Mouse (Mus musculus) brown adipose tissue, adult 24 weeks (tissue): ENCODE measurements around the gene Ptpn6. TPM values are rescaled to one million over a fixed set of nuclear protein-coding genes. Genes with fewer than 3 reads are reported as not detected.
"Not testable (repeated sequence)": the region's sequence is repeated elsewhere in the genome, so short reads cannot be mapped to it uniquely, and the experiment has no call there.

Source experiments
- H3K27ac ChIP-seq: fragments of 200-500 bp; replicated peaks from 2 replicates; pipeline ENCODE4 v1.5.1; 2012; ENCODE audit warnings: low read depth, mild to moderate bottlenecking, low read length
- H3K4me1 ChIP-seq: fragments of 200-500 bp; 2 replicates; pipeline ENCODE4 v1.6.1; 2012; ENCODE audit warnings: low read length, mixed read lengths; ENCODE audit not compliant: control insufficient read depth, insufficient read depth, insufficient read length
- H3K4me3 ChIP-seq: fragments of 200-500 bp; 2 replicates; pipeline ENCODE4 v1.5.1; 2012; ENCODE audit warnings: low read depth, mild to moderate bottlenecking, low read length, moderate library complexity; ENCODE audit not compliant: insufficient read depth
- polyA plus RNA-seq: library from polyadenylated mRNA; stranded (reverse); fragments of >200 nt; gene quantifications from 2 replicates; pipeline ENCODE4 v1.2.4, GENCODE M21; 2012; ENCODE audit not compliant: missing spikeins, insufficient read depth, insufficient read length

Ptpn6 gene
- polyA plus RNA-seq, 1 experiment = 13.5 TPM

DNA sequence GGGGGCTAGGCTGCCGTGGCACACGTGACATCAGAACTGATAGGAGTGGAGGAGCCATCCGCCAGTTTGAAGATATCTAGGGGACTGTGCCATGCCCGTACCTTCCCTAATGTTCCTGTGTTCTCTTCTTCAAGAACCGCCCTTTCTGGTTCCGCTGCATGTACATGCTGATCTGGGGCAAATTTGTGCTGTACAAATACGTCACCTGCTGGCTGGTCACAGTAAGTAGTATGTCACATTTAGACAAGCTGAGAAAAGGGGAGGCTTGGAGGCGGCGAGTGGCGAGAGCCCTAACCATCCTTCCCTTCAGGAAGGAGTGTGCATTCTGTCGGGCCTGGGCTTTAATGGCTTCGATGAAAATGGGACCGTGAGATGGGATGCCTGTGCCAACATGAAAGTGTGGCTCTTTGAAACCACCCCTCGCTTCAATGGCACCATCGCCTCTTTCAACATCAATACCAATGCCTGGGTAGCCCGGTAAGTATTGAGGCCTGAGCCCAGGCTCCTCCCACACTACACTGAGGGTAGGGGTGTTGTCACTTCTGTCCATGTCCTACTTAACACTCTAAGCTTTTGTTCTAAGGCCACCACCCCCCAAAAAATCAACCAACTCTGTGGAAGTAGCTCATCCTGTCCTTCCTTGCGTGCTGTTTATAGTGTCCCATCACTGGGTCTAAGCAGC is 36.3 kb downstream of the Ptpn6 start:
- Histone ChIP-seq H3K4me3 (no peak overlapping the region), H3K4me1 (no peaks in the 10 kb centered on the region), H3K27ac (no peak overlapping the region)

DNA sequence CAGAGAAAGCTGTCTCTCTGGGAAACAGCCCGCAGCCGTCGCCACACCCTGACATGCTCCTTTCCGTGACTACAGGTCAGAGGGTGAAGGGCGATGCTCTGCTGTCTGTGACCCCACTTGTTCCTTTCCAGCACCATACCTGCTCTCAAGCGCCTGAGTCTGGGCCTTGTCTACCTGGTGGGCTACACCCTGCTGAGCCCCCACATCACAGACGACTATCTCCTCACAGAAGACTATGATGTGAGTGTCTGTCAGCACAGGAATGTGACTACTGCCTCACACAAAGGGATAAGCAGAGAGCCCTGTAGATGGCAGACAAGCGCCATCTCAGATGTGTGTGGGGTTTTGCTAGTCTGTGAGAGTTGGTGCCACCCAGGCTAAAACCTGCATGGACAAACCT is 37.2 kb downstream of the Ptpn6 start:
- no peak overlapping the region for H3K4me3 ChIP-seq

DNA sequence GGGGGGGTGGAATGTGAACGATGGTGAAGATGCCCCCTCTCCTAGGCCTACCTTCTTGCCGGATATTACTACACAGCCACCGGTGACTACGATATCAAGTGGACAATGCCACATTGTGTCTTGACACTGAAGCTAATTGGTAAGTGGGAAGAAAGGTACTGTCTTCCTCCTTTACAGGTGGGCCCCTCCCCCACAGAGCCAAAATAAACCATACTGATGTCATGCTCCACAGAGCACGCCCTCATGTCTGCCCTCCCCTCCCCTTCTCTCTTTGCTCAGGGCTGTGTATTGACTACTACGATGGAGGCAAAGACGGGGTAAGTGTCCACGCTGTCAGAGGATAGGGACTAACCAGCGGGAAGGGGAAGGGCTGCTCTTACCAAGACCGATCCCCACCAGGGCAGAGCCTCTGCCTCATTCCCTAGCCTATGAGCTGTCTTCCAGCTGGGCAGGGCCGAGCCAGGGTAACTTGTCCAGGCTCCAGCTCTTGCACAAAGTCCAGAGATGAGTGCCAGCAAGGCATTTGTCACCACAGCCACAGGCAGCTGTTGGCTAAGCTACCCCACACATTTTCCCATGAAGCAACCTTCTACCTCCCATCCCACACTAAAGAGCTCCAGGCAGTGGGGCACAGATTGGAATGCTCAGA is 38.4 kb downstream of the Ptpn6 start:
- Histone ChIP-seq H3K4me3 (no peak overlapping the region), H3K27ac (no peak overlapping the region; the same call in 1 of the 2 replicates), H3K4me1 (peaks cover 3% of the 10 kb centered on the region; the same call in 1 of the 2 replicates)

More for the DNA sequence above, 37.2 kb downstream of the Ptpn6 start:
- Histone ChIP-seq H3K27ac (no peak overlapping the region), H3K4me1 (peaks cover 3% of the 10 kb centered on the region; the same call in 1 of the 2 replicates)

DNA sequence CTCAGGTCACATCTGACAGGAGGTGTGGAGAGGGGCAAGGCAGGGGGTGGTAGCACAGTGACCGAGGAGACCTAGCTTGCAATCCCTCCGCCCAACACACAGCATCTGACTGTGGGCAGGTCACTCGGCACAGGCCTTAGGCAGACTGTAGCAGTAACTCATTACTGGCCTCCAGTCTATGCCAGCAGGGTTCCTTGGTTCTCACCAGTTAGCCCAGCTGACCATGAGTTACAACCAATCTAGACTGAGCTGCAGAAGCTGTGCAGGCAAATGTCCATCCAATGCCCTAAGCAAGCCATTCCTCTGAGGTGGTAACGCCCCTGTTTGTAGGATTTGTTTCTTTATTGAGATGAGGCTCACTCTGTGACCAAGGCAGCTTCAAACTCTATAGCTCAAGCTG is 39.1 kb downstream of the Ptpn6 start:
- no peak overlapping the region for H3K4me3 ChIP-seq
- peaks cover 5% of the 10 kb centered on the region for H3K4me1 ChIP-seq
- no peak overlapping the region for H3K27ac ChIP-seq

DNA sequence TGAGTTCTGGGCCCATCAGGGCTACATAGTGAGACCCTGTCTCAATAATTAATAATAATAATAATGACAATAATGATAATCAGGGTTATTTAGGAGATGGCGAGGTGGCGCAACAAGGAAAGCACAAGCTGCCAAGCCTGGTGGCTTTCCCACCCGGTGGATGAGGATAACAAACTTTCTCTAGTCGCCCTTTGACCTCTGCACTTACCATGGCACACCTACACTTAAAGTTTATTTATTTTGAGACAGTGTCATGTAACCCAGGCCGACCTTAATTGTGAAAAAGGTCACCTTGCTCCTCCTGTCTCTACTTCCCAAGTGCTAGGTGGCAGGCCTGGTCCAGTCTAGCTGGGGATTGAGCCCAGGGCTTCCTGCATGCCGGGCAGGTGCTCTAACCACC is 39.8 kb downstream of the Ptpn6 start:
- Histone ChIP-seq H3K27ac (no peak overlapping the region), H3K4me1 (peaks cover 11% of the 10 kb centered on the region), H3K4me3 (no peak overlapping the region)

DNA sequence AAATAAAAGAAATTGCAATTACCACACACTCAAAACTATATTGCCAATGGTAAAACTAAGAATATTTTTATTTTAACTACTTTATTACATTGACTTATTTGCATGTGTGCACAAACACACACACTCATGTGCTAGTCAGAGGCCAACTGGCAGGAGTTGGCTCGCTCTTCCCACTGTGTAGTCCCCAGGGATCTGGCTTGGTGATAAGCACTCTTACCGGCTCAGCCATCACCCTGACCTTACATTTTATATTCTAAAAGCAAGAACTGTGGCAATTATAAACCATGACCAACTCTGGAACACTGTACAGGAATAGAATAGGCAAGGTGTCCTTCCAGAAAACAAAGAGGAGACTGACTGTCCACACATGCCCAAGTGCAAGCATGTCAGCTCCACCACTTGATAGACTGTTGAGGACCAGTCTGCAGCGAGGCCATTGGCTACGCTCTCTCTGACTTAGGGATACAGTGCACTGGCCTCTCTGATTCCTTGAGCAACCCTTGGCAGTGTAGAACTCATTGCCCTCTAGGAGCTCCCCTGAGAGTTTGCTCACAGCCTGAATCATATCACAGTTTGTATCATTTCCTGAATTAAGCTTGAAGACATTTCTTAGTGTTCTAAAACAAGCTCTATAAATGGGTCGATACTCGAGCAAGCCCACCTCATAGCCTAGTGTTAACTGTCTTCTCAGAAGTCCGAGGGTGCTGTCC is 41.9 kb downstream of the Ptpn6 start:
- Histone ChIP-seq H3K4me3 (no peak overlapping the region), H3K4me1 (peaks cover 22% of the 10 kb centered on the region), H3K27ac (no peak overlapping the region)

DNA sequence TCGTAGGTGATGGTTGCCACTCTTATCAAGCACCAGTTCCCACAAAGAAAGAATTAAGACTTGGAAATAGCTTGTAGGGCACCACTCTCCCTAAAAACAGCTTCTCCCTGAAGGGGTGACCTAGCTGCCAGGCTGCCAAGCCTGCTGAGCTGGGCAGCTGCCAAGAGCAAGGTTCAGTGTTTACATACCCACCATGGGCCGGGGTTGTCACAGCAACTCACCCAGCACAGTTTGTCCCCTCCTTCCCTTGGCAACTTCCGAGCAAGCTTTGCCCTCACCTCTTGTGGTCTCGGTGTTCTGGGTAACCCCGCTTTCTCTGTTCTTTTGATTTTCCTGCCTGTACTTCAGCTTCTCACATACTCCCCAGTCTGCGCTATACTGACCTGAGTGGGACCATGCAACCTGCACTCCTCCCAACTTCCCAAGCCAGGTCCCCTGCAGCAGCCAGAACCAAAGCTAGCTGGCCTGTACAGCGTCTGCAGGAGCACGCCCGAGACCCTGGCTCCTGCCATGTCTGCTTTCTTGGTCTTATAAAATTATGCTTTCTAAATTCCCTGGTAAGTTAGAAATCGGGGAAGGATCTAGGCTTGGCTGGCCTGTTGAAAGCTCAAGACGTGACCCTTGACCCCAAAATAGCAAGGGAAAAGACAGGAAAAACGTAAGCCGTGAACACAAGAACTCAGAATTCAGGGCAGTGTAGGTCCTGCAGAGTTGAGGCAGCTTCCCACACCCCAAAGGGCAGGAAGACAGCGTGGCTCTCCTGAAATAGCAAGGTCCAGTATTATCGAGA is 44.2 kb downstream of the Ptpn6 start:
- Histone ChIP-seq H3K27ac (peak overlapping the region; percentile 67), H3K4me1 (peaks cover 22% of the 10 kb centered on the region), H3K4me3 (no peak overlapping the region)

DNA sequence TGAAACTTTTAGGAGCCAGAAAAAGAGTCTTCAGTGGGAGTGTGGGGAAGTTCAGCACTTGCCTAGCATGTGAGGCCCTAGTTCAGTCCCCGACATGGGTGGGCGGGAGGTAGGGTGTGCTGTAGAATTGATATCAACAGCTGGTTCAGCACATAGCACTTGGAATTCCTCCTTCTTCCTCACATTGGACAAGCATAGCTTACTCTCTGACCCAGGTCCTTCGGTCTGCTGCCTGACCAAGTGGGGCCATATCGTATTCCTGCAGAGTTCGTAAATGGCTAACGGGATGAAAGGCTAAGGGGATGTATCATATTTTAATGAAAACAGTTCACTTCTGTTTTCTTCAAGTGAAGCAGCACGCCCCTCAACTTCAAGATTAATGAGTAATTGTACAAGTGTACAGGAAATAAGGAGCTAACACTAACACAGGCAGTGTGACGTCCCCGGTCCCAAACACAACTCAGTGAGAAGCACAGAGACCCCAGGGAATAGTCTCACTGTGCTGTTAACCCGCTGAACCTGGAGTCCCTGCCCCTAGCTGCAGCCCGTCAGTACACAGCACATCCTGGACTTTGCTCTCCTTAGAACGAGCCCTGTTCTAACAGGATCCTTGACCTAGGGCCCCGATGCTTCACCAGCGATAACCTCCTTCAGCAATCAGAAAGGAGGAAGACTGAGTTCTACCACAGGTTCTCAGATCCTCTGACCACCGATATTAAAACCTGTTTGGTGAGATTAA is 45.1 kb downstream of the Ptpn6 start:
- Histone ChIP-seq H3K4me1 (peaks cover 22% of the 10 kb centered on the region), H3K4me3 (no peak overlapping the region), H3K27ac (peak overlapping the region; percentile 67)

DNA sequence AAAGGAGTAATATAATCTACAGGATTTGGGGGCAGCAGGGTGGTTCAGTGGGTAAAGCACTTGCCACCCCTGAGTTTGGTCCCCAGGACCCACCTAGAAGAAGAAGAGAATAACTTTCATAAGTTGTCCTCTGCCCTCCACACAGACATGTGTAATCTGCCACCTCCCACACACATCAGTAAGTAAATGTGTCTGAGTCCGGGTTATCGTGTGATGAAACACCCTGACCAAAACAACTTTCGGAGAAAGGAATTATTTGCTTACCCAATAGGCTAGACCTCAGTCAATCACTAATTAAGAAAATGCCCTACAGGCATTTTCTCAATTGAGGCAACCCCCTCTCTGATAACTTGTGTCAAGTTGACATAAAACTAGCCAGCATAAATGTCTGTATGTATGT is 48.0 kb downstream of the Ptpn6 start:
- Histone ChIP-seq H3K27ac (no peak overlapping the region), H3K4me3 (no peak overlapping the region), H3K4me1 (peaks cover 19% of the 10 kb centered on the region)

DNA sequence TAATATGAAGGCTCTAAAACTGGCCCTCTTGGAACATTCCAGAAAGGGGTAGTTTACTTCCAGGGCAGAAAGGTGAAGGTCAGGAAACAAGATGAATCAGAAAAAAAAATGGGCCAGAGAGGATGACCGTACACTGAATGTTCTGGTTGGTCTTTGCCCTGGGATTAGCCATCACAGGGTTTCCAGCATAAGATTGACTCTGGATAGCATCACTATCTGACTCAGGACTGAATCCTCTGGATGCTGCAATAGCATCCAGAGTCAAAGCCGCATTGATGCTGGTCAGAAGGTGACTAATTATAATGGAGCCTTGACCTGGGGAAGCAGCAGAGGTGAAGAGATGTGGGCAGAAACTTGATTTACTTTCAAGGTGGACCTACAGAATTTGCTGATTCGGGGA is 49.5 kb downstream of the Ptpn6 start:
- H3K27ac ChIP-seq = no peak overlapping the region
- no peak overlapping the region for H3K4me3 ChIP-seq
- peaks cover 14% of the 10 kb centered on the region for H3K4me1 ChIP-seq

DNA sequence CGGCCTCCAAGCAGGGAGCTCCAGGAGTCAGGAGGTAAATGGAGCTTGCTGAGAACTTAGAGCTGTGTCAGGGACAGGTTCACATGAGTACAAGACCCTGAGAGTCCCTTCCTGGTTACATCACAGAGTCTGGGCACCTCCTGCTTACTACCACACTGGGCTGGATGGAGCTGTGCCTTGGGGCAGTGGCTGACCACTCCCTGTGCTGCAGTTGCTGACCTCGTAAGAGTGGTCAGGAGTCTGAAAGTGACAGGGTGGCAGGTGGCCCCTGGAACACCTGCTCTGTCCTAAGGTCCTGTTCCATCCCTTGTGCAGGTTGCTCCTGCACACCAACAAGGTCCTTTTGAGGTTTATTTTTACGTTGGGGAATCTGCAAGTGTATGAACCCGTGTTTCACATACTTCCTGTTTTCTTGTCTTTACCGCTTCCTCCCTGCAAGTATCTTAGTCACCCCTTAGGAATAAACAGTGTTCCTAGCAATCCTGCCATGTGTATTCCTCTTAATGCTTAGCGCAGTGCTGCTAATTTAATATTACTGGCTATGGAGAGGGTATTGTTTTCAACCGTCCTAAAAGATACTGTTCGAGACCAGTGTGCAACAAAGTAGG is 50.3 kb downstream of the Ptpn6 start:
- Histone ChIP-seq H3K4me3 (no peak overlapping the region), H3K4me1 (peaks cover 8% of the 10 kb centered on the region), H3K27ac (0 out of 2 replicates have a peak overlapping the region, but pooled peaks have one; percentile 3)

DNA sequence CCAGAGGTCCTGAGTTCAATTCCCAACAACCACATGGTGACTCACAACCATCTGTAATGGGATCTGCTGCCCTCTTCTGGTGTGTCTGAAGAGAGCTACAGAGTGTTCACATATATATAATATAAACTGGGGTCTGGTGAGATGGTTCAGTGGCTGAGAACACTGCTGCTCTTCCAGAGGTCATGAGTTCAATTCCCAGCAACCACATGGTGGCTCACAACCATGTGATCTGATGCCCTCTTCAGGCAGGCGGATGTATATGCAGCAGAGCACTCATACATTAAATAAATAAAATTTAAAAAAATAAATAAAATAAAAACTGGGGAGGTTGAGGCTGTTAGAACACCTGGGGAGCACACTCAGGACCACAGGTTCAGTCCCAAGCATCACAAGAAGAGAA is 51.9 kb downstream of the Ptpn6 start:
- not testable (repeated sequence) for H3K27ac ChIP-seq, H3K4me1 ChIP-seq, H3K4me3 ChIP-seq

DNA sequence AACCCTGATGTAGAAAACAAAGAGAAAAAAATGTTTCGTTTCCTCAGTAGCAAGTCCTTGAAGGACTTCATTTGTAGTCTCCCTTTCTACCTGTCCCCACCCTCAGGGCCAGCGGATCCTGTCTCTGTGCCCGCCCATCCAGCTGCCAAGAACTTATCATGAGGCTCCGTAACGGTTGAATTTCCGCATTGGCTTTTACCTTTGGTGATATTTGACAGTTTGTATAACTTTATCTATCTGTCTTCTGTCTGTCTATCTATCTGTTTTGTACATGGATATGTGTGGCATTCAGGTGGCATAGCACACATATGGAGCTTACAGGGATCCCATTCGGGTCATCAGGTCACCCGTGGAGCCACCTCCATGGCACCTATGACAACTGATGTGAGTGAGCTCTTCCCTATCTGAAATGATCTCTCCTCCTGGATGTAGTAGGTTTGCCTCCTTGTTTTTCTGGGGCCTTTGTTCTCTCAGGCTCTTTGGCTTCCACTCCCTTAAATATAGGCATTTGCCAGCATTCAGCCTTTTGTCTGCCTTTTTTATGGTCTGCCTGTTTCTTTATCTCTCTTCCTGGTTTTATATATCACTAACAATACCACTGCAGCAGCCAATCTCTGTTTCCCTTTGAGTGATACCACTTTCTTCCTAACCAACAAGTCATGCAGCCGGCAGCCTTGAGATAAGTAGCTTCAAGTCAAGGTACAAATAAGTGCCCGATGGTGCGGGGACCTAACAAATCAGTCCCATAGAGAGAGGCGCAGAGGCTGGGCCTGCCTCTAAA is 52.7 kb downstream of the Ptpn6 start:
- Histone ChIP-seq H3K4me1 (peaks cover 2% of the 10 kb centered on the region), H3K4me3 (no peak overlapping the region), H3K27ac (no peak overlapping the region)
